Mouse (Mus musculus): ENCODE data around the gene Mprip.
"Not testable (repeated sequence)": the region's sequence is repeated elsewhere in the genome, so short reads cannot be mapped to it uniquely, and the experiment has no call there.

Mprip gene

DNA sequence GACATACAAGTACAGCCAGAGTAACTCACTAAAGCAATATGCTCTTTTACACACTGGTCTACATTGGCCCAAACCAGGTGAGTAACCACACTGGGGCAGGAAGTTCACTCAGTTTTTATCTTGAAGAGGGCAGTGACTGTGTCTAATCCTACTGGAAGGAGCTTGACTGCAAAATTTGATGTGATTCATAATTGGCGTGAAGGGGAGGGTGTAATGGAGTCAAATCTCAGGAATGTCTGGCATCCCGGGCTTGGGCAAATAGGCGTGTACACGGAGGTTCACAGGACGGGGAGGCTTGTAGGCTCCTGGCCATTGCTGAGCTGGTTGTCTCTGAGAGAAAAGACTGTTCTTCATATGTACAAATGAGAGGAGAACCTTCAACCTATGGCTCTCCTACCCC lies 5.8 kb upstream of the Mprip start:
- no peak for DNase-seq

DNA sequence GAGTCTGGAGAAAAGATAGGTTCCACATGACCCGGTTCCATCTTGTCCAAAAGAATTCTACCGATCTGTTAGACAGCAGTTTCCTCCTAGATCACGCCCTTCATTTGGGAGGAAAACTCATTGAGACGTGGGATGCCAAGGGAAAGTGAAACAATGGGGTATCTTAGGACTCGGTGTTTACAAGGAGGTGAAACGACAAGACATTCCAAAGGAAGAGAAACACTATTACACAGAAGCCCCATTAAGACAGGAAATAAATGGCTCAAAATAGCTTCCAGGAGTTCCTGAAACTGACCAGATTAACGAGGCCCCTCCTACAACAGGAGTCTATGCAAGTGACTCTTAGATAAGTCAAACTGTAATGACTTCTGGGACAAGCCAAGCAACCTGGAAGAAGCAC lies 5.1 kb upstream of the Mprip start:
- DNase-seq = no peak

DNA sequence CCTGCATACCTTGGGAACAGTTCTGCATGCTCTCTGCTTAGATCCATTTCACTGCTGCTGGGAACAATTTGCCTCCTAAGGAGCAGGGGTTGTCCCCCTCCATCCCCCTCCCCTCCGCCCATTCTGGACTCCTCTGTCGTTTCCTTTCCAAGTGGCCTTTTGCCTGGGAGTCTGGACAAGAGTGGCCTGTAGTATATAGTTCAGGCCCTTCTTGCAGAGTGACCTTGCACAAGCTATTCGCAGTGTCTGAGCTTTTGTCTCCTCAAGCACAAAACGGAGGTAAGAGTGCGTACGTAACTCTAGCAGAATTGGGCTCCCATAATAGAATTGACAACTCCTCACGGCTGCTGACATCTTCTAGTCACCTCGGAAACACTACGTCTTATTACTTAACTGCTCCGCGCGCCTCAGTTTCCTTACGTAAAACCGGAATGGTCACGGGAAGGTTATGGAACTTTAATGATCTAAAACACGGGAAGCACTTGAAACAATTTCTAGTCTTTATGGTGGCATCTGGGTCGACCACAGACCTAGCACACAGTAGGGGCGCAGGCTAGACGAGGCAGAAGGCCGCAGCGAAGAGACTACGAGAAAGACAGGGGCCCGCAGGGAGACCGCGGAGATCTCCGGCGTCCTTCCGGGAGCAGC lies 620 bp downstream of the Mprip start:
- no peak for DNase-seq

DNA sequence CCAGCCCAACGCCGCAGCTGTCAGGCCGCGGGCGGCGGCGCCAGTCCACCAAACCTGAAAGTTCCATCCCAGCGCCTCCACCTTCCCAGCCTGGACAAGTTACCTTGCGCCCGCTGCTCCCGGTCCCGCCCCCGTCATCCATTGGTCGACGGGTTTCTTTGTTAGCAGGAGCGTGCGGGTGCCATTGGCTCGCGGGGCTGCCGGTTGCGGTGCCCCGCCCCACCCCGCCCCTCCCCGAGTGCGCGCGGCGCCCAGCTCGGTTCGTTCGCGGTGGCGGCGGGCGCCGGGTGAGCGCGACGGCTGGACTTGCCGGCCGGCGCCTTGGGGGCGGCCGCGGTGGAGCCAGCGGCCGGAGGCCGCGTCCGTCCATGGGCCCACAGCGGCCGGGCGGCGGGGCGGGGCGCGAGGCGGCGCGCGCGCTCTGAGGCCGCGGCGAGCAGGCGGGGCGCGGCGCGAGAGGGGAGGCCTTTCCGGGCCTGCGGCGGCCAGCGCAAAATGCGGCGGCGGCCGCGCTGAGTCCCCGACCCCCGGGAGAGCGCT lies 1.2 kb downstream of the Mprip start:
- peak; percentile 96 for DNase-seq

DNA sequence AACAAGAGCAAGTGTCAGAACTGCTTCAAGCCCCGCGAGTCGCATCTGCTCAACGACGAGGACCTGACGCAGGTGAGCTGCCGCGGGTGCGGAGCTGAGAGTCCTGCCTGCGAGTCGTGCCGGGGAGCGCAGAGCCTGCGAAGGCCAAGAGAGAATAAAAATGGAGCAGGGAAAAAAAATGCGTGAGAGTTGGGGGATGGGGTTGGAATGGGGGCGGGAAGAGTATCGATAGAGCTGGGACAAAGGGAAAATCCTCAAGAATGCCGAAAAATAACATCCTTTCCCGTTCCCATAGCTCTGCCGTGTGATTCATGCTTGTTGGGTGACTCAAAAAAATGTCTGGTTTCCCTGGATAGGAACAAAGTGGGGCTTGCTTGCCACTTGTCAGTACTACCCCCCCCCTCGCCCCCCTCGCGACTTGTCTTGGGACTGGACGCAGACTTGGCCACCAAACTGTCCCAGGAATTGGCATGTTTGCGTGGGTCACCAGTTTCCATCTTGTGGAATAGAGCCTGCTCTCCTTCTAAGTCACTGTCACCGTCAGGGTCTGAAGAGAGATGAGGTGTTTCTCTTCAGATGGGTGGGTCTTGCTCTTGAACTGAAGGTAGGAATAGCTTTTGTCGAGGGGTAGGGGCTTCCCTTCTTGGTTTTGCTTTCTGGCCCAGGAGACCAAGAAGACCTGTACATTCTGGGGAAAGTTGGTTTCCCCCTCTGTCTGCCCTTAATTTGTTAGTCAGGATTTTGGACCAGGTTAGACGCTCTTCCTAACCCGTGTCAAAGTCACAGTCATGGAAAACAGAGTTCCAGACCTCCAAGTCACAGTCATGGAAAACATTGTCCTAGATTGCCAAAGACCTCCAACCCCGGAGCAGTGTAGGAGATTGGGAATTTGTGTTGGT lies 2.0 kb downstream of the Mprip start:
- DNase-seq = peak; percentile 42

DNA sequence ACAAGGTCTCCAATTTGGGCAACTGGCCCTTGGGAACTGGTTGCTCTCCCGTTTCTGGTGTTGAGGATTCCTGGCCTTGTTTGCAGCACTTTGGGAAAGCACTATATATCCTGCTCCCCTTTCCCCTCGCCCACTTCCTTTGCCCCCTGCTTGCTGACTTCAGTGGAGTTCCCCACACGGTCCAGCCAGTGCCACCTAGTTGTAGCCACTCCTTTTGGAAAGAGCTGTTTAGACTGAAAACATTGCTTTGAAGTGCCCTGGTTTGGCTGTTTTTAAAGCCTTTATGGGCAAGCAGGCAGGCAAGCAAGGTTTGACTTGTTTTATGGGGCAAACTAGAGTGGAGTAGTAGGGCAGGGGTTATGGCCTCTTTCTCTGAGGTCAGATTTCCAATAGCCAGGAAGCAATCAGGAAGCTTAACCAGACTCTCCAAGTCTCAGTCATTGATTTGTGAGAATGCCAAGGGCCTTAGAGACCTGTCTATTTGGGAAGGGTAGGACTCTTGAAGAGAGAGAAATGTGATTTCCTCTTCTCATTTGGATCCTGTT lies 2.7 kb downstream of the Mprip start:
- no peak for DNase-seq

DNA sequence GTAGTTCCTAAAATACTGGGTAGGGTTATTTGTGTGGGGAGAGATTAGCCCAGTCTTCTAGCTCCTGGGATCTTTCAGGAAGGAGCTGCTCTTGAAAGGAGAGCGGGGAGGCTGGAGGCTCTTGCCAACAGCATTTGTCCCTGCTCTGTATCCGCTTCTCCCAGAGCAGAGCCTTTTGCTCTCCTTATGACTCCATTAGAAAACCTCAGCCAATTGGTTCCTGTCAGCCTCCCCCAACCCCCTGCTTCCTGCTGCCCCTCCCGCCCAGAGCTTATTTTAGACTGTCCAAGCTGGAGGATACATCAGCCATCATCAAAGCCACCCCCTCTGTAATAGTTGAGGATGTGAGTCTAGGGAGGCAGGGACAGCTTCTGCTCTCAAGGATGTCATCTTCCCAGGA lies 3.7 kb downstream of the Mprip start:
- peak; percentile 34 for DNase-seq

DNA sequence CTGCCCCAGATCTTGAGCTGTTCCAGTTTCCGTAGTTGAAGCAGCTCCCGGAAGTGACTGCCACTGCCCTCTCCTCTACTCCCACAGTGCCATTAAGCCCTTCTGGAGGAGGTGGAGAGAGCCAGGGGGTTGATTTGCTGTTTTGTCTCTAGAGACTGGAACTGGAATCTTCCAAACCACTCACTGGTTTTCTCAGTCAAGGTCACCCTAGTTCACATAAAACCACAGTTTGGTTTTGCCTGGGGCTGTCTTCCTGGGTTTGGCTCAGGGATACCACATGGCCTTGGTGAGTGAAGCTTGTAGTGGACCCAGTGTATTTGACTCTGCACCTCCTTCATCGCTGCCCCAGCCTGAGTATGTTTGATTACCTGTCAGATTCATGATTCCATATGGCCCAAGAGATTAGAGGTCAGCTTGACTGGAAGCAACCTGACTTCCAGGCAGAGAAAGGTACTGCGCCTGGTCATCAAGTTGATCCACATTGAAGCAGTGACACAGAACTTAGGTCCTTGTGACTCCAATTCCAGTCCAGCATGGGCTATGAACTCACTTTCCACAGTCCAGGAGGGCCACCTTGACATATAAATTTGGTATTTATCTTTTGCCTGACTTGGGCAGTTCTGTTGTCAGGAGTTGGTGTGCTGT lies 10.1 kb downstream of the Mprip start:
- no peak for DNase-seq

DNA sequence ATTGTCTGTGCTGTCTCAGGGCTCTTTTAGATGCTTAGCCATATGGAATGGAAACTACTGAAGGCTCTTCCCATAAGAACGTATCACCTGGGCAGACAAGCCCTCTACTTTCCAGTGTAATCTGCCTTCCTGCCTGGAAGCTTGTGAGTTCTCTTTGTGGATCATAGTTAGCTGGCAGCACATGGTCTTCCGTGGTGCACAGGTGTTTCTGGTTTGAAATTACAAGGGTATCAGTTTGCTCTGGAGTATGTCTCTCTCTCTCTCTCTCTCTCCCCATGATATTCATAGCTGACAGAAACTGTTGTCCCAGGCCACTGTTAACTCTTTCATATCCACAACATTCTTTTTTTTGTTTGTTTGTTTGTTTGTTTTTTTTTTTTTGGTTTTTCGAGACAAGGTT lies 12.9 kb downstream of the Mprip start:
- DNase-seq = no peak

DNA sequence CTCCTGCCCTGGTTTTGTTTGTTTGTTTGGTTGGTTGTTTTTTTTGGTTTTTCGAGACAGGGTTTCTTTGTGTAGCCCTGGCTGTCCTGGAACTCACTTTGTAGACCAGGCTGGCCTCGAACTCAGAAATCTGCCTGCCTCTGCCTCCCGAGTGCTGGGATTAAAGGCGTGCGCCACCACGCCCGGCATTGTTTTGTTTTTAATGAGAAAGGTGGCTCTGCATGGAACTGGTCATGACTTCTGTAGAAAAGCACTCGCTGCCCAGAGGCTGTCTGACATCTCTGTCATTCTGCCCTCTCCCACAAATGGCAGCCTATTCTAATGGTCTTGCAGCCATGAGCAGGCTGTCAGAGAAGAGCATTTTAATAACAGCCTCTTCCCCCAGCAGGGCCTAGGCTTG lies 13.6 kb downstream of the Mprip start:
- not testable (repeated sequence) for DNase-seq

DNA sequence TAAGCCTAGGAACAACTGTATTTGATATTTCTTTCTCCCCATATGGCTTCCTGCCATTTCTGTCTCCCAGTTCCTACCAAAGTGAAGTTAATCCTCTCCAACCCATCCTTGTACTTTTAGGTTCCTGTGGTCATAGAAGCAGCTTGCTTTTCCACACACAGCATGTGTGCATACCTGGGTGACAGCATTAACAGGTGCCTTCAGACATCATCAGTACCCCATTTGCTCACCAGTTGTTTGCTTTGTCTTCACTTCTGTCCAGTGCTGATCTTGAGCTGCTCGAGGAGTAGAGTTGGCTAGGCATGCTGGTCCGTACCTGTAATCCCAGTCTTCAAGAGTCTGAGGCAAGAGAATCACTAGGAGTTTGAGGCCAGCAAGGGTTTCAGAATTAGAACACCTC lies 16.7 kb downstream of the Mprip start:
- no peak for DNase-seq

DNA sequence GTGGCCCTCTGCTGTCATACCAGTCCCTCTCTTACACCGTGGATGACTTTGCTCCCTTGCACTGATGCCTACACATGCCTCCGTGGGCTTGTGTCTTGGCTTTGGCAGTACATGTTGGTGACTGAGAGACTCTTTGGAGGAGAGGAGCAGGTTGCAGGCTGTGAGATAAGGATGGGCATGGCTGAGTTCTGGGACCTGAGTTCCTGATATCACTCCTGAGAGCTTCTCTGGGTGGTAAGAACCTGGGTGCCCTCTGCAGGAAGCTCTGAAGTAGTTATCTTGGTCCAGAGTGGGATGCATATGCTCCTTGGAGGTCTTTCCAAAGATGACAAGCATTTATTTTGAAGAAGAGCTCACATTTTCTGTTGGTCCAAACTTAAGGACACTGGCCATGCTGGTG lies 17.6 kb downstream of the Mprip start:
- no peak for DNase-seq

DNA sequence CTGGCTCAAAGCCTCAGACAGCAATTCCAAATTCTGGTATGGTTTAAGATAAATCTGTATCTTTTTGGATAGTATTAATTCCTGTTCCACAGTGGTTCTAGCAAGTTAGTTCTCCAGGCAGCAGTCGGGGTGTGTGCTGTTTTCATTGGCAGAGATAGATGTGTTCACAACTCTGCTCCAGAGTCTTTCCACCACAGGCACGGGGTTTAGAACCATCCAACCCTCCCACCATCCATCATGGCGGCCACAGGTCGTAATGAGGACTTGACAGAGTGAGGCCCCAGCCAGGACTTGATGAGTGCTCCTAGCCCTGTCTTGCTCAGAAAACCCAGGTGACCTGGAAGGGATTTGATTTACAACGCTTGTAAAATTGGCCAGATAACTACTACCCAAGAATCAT lies 19.0 kb downstream of the Mprip start:
- no peak for DNase-seq

DNA sequence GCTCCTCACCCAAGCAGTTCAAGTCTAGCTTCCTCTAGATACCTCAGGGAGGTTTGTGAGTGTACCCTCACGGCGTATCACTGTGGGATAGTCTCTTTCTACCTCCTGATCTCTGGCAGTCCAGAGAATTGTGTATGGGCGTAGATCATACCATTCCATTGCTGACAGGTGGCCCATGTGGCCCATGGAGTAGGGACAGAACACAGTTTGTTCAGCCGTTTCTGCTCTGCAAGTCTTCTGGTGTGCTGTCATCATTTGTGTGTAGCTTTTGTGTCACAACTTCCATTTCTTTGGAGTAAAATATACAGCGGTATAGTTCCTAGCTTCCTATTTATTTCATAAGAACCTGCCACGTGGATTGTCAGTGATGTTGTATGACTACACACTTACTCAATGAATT lies 23.9 kb downstream of the Mprip start:
- no peak for DNase-seq

DNA sequence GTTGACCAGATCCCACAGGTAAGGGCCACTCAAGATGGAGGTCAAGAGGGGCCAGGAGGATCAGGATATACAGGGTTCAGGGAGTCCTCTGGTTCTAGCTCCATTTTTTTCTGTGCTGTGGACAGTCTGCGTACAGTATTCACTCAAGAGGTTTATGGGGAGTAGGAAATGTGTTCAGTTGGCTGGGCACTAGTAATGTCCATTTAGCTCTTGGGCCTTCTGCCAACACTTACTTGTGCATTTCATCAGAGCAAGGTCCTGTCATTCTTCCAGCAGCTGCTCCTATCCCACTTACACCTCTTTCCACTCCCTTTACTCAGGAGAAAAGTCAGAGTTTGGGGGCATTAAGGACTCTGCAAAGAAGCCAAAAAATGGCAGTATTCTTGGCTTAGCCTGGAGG lies 33.4 kb downstream of the Mprip start:
- DNase-seq = peak; percentile 48

DNA sequence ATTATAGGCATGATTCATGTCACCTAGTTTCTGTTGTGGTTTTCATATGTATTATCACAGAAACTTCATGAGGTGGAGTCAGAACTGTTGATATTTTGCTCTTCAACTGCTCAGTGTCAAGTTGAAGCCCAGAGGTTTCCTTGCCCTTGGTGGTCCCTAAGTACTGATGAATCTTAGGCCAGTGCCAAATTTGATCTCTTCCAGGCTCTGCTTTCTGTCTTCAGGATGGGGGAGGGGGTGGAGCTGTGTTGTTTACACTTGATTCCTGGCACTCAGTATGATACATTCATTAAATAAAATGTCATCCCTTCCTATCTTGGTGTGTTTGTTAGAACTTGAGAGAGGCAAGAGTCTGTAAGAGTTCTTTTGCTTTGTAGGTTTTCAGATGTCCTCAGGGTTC lies 34.4 kb downstream of the Mprip start:
- DNase-seq = no peak

DNA sequence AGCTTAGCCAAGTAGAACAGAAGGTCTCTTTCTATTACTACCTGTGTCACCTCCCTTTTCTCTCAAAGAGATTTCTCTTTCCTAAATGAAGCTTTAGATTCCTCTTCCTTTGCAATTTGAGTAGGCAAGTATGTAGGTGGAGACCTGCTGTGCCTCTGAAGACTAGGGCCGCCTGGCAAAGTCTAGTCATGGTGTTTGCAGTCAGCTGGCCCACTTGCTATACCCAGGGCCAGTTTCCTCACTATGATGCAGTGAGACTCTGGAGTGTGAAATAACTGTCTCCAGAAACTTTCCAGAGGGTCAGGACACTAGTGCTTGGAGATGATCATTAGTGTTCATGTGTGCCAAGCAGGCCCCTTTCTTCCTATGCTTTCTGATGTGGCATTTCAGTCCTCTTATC lies 36.5 kb downstream of the Mprip start:
- DNase-seq = no peak

DNA sequence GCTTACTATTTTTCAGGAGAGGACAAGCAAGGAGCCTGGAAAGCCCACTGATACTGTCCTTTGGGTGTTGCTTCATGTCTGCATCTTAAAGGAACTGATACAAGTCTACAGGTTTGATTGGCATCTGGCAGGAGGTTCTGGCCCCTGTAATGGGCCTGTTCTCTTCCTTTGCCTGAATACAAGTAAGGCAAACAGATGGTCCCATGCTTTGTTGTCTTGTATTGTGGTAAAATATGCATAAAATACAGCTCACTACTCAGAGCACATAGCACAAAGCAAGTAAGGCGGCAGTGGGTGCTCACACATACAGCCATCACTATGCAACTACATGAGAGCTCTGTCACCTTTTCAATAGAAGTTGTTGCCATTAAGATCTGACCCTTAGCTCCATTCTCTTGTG lies 39.7 kb downstream of the Mprip start:
- DNase-seq = no peak

DNA sequence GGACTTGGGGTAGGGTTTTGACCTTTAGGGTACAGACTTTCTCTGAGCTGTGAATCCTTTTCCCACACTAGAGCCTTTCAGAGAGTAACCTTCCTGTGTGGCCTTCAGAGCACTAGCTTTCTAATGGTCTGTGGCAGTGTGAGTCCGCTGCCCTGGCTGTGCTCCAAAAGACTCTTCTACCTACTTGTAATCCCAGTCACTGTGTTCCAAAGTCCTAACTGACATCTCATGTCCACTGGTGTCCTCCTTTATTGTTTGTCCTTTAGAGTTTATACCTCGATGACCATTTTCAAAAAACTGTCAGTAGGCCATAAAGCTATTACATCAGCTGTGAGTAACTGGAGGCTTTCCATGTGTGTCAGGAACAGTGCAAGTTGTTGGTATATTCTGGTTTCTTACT lies 44.0 kb downstream of the Mprip start:
- DNase-seq = peak; percentile 26

DNA sequence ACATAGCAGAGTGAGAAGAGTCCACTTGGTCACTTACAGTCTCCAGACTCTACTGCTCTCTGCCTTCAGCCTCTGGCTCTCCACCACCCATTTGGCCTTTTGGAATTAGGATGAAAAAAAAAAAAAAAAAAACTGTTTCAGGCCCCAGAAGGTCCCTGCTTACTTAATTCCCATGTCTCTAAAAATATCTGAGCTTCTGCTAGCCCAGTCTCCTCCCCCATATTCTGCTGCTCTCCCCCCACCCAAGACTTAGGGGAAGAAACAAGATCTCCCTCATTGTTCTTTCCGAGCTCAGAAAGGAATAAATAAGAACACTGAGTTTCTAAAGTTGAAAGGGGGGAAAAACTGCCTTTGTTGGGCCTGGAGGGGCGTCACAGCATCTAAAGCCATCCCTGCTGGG lies 46.4 kb downstream of the Mprip start:
- DNase-seq = no peak

DNA sequence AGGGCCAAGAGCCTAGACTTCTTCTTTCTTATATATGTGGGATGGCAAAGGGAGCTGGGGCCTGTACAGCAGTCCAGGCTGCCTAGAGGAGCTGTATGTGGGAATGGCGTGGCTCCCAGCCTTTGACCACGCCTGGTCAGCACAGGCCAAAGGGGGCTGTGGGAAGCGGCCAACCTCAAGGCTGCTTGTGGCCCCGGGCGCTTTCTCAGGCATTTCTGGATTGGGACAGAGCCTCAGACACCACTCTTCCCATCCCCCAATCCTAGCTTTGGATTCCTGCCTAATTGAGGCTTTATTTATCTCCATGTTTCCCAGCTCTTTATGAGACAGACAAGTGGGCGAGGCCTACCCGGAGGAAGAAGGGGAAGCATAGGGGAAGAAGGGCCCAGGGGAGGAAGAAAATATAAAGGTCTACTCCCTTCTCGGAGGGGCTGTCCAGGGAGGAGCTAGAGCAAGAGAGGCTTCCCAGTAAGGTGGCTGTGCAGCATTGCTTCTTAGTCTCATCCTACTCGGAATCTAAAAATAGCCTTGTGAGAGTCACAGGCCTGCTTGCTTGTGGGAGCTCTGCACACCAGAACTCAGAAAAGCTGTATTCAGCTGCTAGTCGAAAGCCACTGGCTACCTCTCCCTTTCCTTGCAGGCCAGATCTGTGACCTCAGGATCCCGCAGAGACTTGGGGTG lies 47.0 kb downstream of the Mprip start:
- peak; percentile 52 for DNase-seq

DNA sequence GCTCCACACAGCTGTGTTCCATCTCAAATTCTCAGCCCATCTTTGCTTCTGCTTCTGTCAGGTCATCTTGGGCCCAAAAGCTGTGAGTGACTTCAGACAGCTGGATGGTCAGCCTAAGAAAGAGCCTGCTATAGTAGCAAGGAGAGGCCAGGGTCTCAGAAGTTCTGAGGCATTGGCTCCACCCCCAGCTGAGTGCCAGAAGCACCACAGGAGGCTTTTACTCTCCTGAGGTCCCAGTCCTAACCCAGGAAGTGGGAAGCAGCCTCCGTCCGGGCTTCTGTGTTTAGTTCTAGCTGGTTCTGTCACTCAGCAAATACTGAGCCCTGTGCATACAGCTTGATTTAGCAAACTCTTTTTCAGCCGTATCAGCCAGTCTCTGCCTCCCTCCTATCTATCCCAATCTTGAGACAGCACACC lies 54.3 kb downstream of the Mprip start:
- DNase-seq = no peak

DNA sequence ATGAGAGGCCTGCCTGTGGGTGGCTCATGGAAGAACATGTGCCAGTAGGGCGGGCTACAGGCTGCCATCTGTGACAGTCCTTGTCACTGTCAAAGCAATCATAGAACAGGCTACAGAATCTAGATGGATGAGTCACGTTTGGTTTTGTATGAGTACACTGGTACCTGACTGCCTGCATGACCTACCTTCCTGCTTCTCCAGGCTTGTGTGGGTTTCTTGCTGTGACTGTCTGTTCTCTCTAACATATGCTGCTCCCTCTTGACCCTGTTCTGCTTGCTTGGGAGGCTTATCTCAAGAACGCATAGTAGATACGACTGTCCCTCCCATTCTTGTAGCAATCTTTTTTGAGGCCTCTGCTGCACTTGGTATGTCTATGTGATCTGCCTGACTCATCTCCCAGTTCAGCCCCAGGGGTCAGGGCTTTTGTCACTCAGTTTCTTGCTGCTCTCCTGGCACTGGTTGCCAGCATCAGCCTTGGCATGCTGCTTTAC lies 56.7 kb downstream of the Mprip start:
- DNase-seq = no peak

Measured in cerebellum, adult 11 months (tissue).